Mouse (Mus musculus) embryonic facial prominence, embryonic 13.5 days (tissue): ENCODE measurements around the gene Smdt1. TPM values are rescaled to one million over a fixed set of nuclear protein-coding genes. Genes with fewer than 3 reads are reported as not detected.
"Not testable (repeated sequence)": the region's sequence is repeated elsewhere in the genome, so short reads cannot be mapped to it uniquely, and the experiment has no call there.

ENCODE experiments used
- ATAC-seq: fragments of 200-750 bp; cut with Nextera tagmentation; 2 replicates; pipeline ENCODE4 v1.8.0; 2017; ENCODE audit warnings: low read depth; ENCODE audit not compliant: insufficient number of reproducible peaks, insufficient read depth, low FRiP score, low TSS enrichment
- H3K27ac ChIP-seq: fragments of 300-500 bp; sonication (generic); 2 replicates; pipeline ENCODE4 v1.5.1; 2015; ENCODE audit warnings: moderate library complexity, mild to moderate bottlenecking, inconsistent platforms
- H3K27me3 ChIP-seq: fragments of 300-500 bp; sonication (generic); 2 replicates; pipeline ENCODE4 v1.6.1; 2015; ENCODE audit warnings: mild to moderate bottlenecking, inconsistent platforms
- H3K36me3 ChIP-seq: fragments of 300-500 bp; sonication (generic); 2 replicates; pipeline ENCODE4 v1.6.1; 2015; ENCODE audit warnings: mild to moderate bottlenecking, inconsistent platforms
- H3K4me1 ChIP-seq: fragments of 300-500 bp; sonication (generic); 2 replicates; pipeline ENCODE4 v1.6.1; 2015; ENCODE audit warnings: inconsistent platforms
- H3K4me2 ChIP-seq: fragments of 300-500 bp; sonication (generic); 2 replicates; pipeline ENCODE4 v1.6.1; 2015; ENCODE audit warnings: moderate library complexity, mild to moderate bottlenecking, inconsistent platforms
- H3K4me3 ChIP-seq: fragments of 300-500 bp; sonication (generic); 2 replicates; pipeline ENCODE4 v1.5.1; 2015; ENCODE audit warnings: mild to moderate bottlenecking, inconsistent platforms
- H3K9ac ChIP-seq: fragments of 300-500 bp; sonication (generic); 2 replicates; pipeline ENCODE4 v1.6.1; 2015; ENCODE audit warnings: mild to moderate bottlenecking, inconsistent platforms
- H3K9me3 ChIP-seq: fragments of 300-500 bp; sonication (generic); 2 replicates; pipeline ENCODE4 v1.6.1; 2016; ENCODE audit warnings: inconsistent platforms
- WGBS: fragments of 180-500 bp; shearing (Covaris S2); methylation state at CpG from one replicate; pipeline ENCODE4 v1.1.7; 2015; ENCODE audit warnings: mixed read lengths; 5-methylcytosine and 5-hydroxymethylcytosine counted together
- polyA plus RNA-seq: library from polyadenylated mRNA; unstranded; fragments of >200 nt; fragmentation: Nextera tagmentation; extraction: Ambion mirVana; gene quantifications from 2 replicates; pipeline ENCODE4 v1.2.1, GENCODE M21; 2015

Smdt1 gene
- polyA plus RNA-seq, 1 experiment from 2014 or later = 264 TPM

GRCm38 (mm10) chr15:82353078-82353744 is 14.5 kb downstream of the Smdt1 start:
- peaks cover 20% of the 10 kb centered on the region for H3K4me1 ChIP-seq
- H3K9me3 ChIP-seq = no peaks in the 10 kb centered on the region
- peak overlapping the region; percentile 98 for H3K4me3 ChIP-seq
- H3K4me2 ChIP-seq = peak overlapping the region; percentile 89
- WGBS = 31% methylated on average over 14 of the region's 14 CpGs
- H3K36me3 ChIP-seq = peaks cover 29% of the 10 kb centered on the region
- peak overlapping the region; percentile 81; the same call in 1 of the 2 replicates for H3K27ac ChIP-seq
- H3K27me3 ChIP-seq = no peaks in the 10 kb centered on the region
- no peak for ATAC-seq
- peak overlapping the region; percentile 98 for H3K9ac ChIP-seq

- peak; percentile 33 for ATAC-seq
- under 1% methylated on average over 23 of the region's 23 CpGs for WGBS
These were observed 15.0 kb downstream of the Smdt1 start for GRCm38 (mm10) chr15:82353745-82354113.

GRCm38 (mm10) chr15:82354126-82354945 is 15.6 kb downstream of the Smdt1 start, which contains the start of gene Ndufa6:
TSS of gene Ndufa6 (minus strand) at chr15:82354322.
- 1% methylated on average over 57 of the region's 57 CpGs for WGBS
- ATAC-seq = peak; percentile 99
- H3K9me3 ChIP-seq = no peaks in the 10 kb centered on the region
- H3K4me3 ChIP-seq = peak within 1 kb of the TSS; percentile 98
- peak within 1 kb of the TSS; percentile 89 for H3K4me2 ChIP-seq
- peak within 1 kb of the TSS; percentile 90 for H3K27ac ChIP-seq
- H3K9ac ChIP-seq = peak within 1 kb of the TSS; percentile 98
- H3K36me3 ChIP-seq = peaks cover 18% of the 10 kb centered on the region
- peaks cover 25% of the 10 kb centered on the region for H3K4me1 ChIP-seq
- H3K27me3 ChIP-seq = no peaks in the 10 kb centered on the region

More at GRCm38 (mm10) chr15:82353745-82354113, 15.0 kb downstream of the Smdt1 start:
- H3K9ac ChIP-seq = peak overlapping the region; percentile 98
- H3K4me3 ChIP-seq = peak overlapping the region; percentile 98
- peak overlapping the region; percentile 89 for H3K4me2 ChIP-seq
- peak overlapping the region; percentile 81 for H3K27ac ChIP-seq
- no peaks in the 10 kb centered on the region for H3K9me3 ChIP-seq
- H3K27me3 ChIP-seq = no peaks in the 10 kb centered on the region
- peaks cover 21% of the 10 kb centered on the region for H3K4me1 ChIP-seq
- H3K36me3 ChIP-seq = peaks cover 24% of the 10 kb centered on the region

GRCm38 (mm10) chr15:82358431-82359260 is 19.9 kb downstream of the Smdt1 start:
- no peaks in the 10 kb centered on the region for H3K9me3 ChIP-seq
- H3K36me3 ChIP-seq = no peaks in the 10 kb centered on the region
- peak overlapping the region; percentile 49 for H3K9ac ChIP-seq
- H3K4me3 ChIP-seq = no peak overlapping the region
- no peaks in the 10 kb centered on the region for H3K27me3 ChIP-seq
- ATAC-seq = no peak
- H3K27ac ChIP-seq = peak overlapping the region; percentile 48; the same call in 1 of the 2 replicates
- H3K4me1 ChIP-seq = peaks cover 9% of the 10 kb centered on the region; the same call in 1 of the 2 replicates
- no peak overlapping the region for H3K4me2 ChIP-seq
- 61% methylated on average over 22 of the region's 22 CpGs for WGBS

GRCm38 (mm10) chr15:82361459-82362018 is 22.8 kb downstream of the Smdt1 start:
- Histone ChIP-seq H3K9me3 (no peaks in the 10 kb centered on the region), H3K4me3 (no peak overlapping the region), H3K4me1 (peaks cover 5% of the 10 kb centered on the region; the same call in 1 of the 2 replicates), H3K4me2 (no peak overlapping the region), H3K36me3 (no peaks in the 10 kb centered on the region), H3K27ac (no peak overlapping the region), H3K27me3 (no peaks in the 10 kb centered on the region), H3K9ac (no peak overlapping the region)
- no peak for ATAC-seq
- WGBS = 59% methylated on average over 11 of the region's 11 CpGs

- no peaks in the 10 kb centered on the region for H3K27me3 ChIP-seq
- WGBS = 91% methylated on average over 4 of the region's 4 CpGs
- H3K36me3 ChIP-seq = no peaks in the 10 kb centered on the region
- no peak overlapping the region for H3K4me2 ChIP-seq
- H3K4me3 ChIP-seq = no peak overlapping the region
- H3K9ac ChIP-seq = no peak overlapping the region
- no peak for ATAC-seq
- H3K4me1 ChIP-seq = peaks cover 5% of the 10 kb centered on the region; the same call in 1 of the 2 replicates
- no peaks in the 10 kb centered on the region for H3K9me3 ChIP-seq
- H3K27ac ChIP-seq = no peak overlapping the region
These were observed 23.5 kb downstream of the Smdt1 start for GRCm38 (mm10) chr15:82362234-82362633.

- not testable (repeated sequence) for H3K4me2 ChIP-seq, ATAC-seq, H3K9me3 ChIP-seq, H3K36me3 ChIP-seq, H3K4me3 ChIP-seq, H3K27ac ChIP-seq, H3K9ac ChIP-seq, H3K4me1 ChIP-seq, H3K27me3 ChIP-seq
- 62% methylated on average over 9 of the region's 12 CpGs for WGBS
These were observed 25.0 kb downstream of the Smdt1 start for GRCm38 (mm10) chr15:82363801-82364200.

- WGBS = 11% methylated on average over 6 of the region's 9 CpGs
- H3K9me3 ChIP-seq, H3K27ac ChIP-seq, H3K9ac ChIP-seq, H3K4me3 ChIP-seq, ATAC-seq, H3K36me3 ChIP-seq, H3K4me1 ChIP-seq, H3K4me2 ChIP-seq, H3K27me3 ChIP-seq: not testable (repeated sequence)
These were observed 25.8 kb downstream of the Smdt1 start for GRCm38 (mm10) chr15:82364561-82364960.

GRCm38 (mm10) chr15:82368146-82368545 is 29.4 kb downstream of the Smdt1 start:
- Histone ChIP-seq H3K36me3 (peaks cover 5% of the 10 kb centered on the region; the same call in 1 of the 2 replicates), H3K27me3 (no peaks in the 10 kb centered on the region), H3K4me3 (no peak overlapping the region), H3K27ac (no peak overlapping the region), H3K9me3 (no peaks in the 10 kb centered on the region), H3K9ac (no peak overlapping the region), H3K4me1 (no peaks in the 10 kb centered on the region), H3K4me2 (no peak overlapping the region)
- 87% methylated on average over 4 of the region's 4 CpGs for WGBS
- ATAC-seq = no peak

- no peak overlapping the region for H3K4me2 ChIP-seq
- H3K4me3 ChIP-seq = no peak overlapping the region
- WGBS = 84% methylated on average over 1 of the region's 1 CpGs
- no peak overlapping the region for H3K9ac ChIP-seq
- no peak overlapping the region for H3K27ac ChIP-seq
- H3K4me1 ChIP-seq = no peaks in the 10 kb centered on the region
- H3K9me3 ChIP-seq = no peaks in the 10 kb centered on the region
- no peaks in the 10 kb centered on the region for H3K27me3 ChIP-seq
- no peak for ATAC-seq
- peaks cover 6% of the 10 kb centered on the region; the same call in 1 of the 2 replicates for H3K36me3 ChIP-seq
These were observed 30.1 kb downstream of the Smdt1 start for GRCm38 (mm10) chr15:82368851-82369250.

GRCm38 (mm10) chr15:82372446-82372845 is 33.7 kb downstream of the Smdt1 start:
- H3K27me3 ChIP-seq = no peaks in the 10 kb centered on the region
- 86% methylated on average over 6 of the region's 6 CpGs for WGBS
- H3K4me1 ChIP-seq = peaks cover 7% of the 10 kb centered on the region
- no peak overlapping the region for H3K9ac ChIP-seq
- no peaks in the 10 kb centered on the region for H3K9me3 ChIP-seq
- no peak overlapping the region for H3K4me3 ChIP-seq
- H3K4me2 ChIP-seq = no peak overlapping the region
- no peak for ATAC-seq
- H3K36me3 ChIP-seq = peaks cover 16% of the 10 kb centered on the region; the same call in 1 of the 2 replicates
- H3K27ac ChIP-seq = no peak overlapping the region
